17 mouse cellular contexts compared by ENCODE assay signal in genomic region chr13:16543771-16544170, GRCm38 (mm10).
A peak's percentile ranks its signal among the peaks of the same experiment; 100 is the strongest.
DNase-seq lines count a peak whose midpoint lies in the region; TF ChIP-seq lines count a peak whose summit lies in the region.
"Had no signal": no experiment of that assay in that cellular context is flagged by ENCODE, and none has a peak within 500 bp of the region (broad histone marks: within the 10 kb centered on the region; RNA-seq: fewer than 3 reads in every experiment).

No protein-coding gene starts in this region.

- intact Hi-C loops in left cerebral cortex, adult 2 months (cut with DNase I): loop anchor here (5.0 kb wide), 4 partner anchors 104 to 531 kb away; partner anchors contain the start of gene Inhba
- intact Hi-C loops in heart, postnatal 25 days (cut with DNase I): no loop called here

- TF ChIP-seq CTCF in left cerebral cortex, adult 2 months (IDR thresholded peaks at IDR 0.05): no peak

- peak overlapping the region; percentile 59 for H3K27ac ChIP-seq in left cerebral cortex, adult 2 months
- H3K27ac ChIP-seq: hindbrain, embryonic 12.5 days; liver, embryonic 13.5 days had no signal

- DNase-seq in cerebellum, postnatal 10 days: peak; percentile 9 to 12
- no peak for DNase-seq in cerebellum, adult 8-10 months
- peak; percentile 21 to 26 for DNase-seq in right cerebral cortex, adult 2 months (ENCODE audit: low spot score in 2 of 2)
- no peak for DNase-seq in right cerebral cortex, postnatal 14 days
- DNase-seq in left cerebral cortex, adult 2 months (ENCODE audit: extremely low spot score in 1 of 2, low spot score in 2 of 2): peak in 1 of 2 experiments; percentile 35
- DNase-seq in telencephalon, adult 2 months (ENCODE audit: low read depth, low spot score): peak; percentile 48
- no peak for DNase-seq in adrenal gland, postnatal 14 days
- no peak for DNase-seq in heart, postnatal 25 days (ENCODE audit: low spot score)
- DNase-seq: adrenal gland, adult 8-10 months; cerebellum, adult 11 months; embryo, embryonic 11 days; gastrocnemius, postnatal 36 days; kidney, adult 8-10 months; kidney, postnatal 25 days; liver, embryonic 13.5 days; lung, postnatal 36 days had no signal

- H3K4me3 ChIP-seq in left cerebral cortex, adult 2 months: no peak overlapping the region
- H3K4me3 ChIP-seq: hindbrain, embryonic 12.5 days; liver, embryonic 13.5 days had no signal

Comparison
In these comparisons a context has a peak if more than half of its experiments do, and no peak if none do; other contexts are left out.
1. DNase-seq: peak in cerebellum, postnatal 10 days (2 of 2), right cerebral cortex, adult 2 months (2 of 2) and telencephalon, adult 2 months (single experiment); none in cerebellum, adult 8-10 months (single experiment), right cerebral cortex, postnatal 14 days (single experiment), adrenal gland, postnatal 14 days (single experiment) and heart, postnatal 25 days (single experiment).